In genomic region chr13:22049737-22050440, GRCm38 (mm10) we compare ENCODE assay signal across 8 mouse cellular contexts. TPM values are rescaled to one million over a fixed set of nuclear protein-coding genes. Genes with fewer than 3 reads are reported as not detected.
DNase-seq lines count a peak whose midpoint lies in the region; ATAC-seq lines count a peak whose summit lies in the region.

No protein-coding gene starts in this region.

- peak; percentile 52 for DNase-seq in left cerebral cortex, postnatal 4 days
- DNase-seq in left cerebral cortex, postnatal 36 days (ENCODE audit: low spot score in 2 of 2): no peak
- DNase-seq in brain, adult 2 months (ENCODE audit: low read depth, low spot score): peak; percentile 47
- DNase-seq in liver, embryonic 13.5 days: no peak
- DNase-seq in natural killer cell, adult 2 months (ENCODE audit: low spot score in 2 of 2): peak; percentile 66
- DNase-seq in urinary bladder, postnatal 4 days (ENCODE audit: low spot score in 2 of 2): no peak
- DNase-seq in layer of hippocampus, adult 8-10 months (ENCODE audit: low spot score in 2 of 2): no peak

- H3K27ac ChIP-seq in heart, embryonic 15.5 days: peak overlapping the region; percentile 85
- H3K27ac ChIP-seq in liver, embryonic 13.5 days: peak overlapping the region; percentile 74

- intact Hi-C loops in left cerebral cortex, postnatal 4 days (cut with DNase I): loop anchor here (5.0 to 10.0 kb wide), 2 partner anchors 1235 to 1352 kb away; no protein-coding TSS in a partner anchor
- intact Hi-C loops in left cerebral cortex, postnatal 36 days (cut with DNase I): loop anchor here (10.0 kb wide), 1 partner anchor 1355 kb away; no protein-coding TSS in a partner anchor

- H3K4me1 ChIP-seq in heart, embryonic 15.5 days (replicated peaks): peaks cover 6% of the 10 kb centered on the region
- peaks cover 45% of the 10 kb centered on the region for H3K4me1 ChIP-seq in liver, embryonic 13.5 days (replicated peaks)

- peak overlapping the region; percentile 65 for H3K4me3 ChIP-seq in heart, embryonic 15.5 days
- peak overlapping the region; percentile 65 for H3K4me3 ChIP-seq in liver, embryonic 13.5 days (replicated peaks)

- no peaks in the 10 kb centered on the region for H3K27me3 ChIP-seq in heart, embryonic 15.5 days
- no peaks in the 10 kb centered on the region for H3K27me3 ChIP-seq in liver, embryonic 13.5 days

- H3K9me3 ChIP-seq in heart, embryonic 15.5 days (replicated peaks): no peaks in the 10 kb centered on the region
- no peaks in the 10 kb centered on the region for H3K9me3 ChIP-seq in liver, embryonic 13.5 days (replicated peaks)

- peak overlapping the region; percentile 29; the same call in 1 of the 2 replicates for H3K9ac ChIP-seq in heart, embryonic 15.5 days
- H3K9ac ChIP-seq in liver, embryonic 13.5 days: peak overlapping the region; percentile 74

- ATAC-seq in heart, embryonic 15.5 days (replicated peaks; ENCODE audit: insufficient number of reproducible peaks, insufficient read depth, low FRiP score, low read depth): no peak
- ATAC-seq in liver, embryonic 13.5 days (ENCODE audit: low read depth): no peak

- no peaks in the 10 kb centered on the region for H3K36me3 ChIP-seq in heart, embryonic 15.5 days
- no peaks in the 10 kb centered on the region for H3K36me3 ChIP-seq in liver, embryonic 13.5 days

- 1% methylated on average over 14 of the region's 14 CpGs for WGBS in heart, embryonic 15.5 days
- WGBS in liver, embryonic 13.5 days (ENCODE audit: insufficient replicate concordance): 1% methylated on average over 14 of the region's 14 CpGs

- peak overlapping the region; percentile 81 for H3K4me2 ChIP-seq in heart, embryonic 15.5 days
- H3K4me2 ChIP-seq in liver, embryonic 13.5 days: peak overlapping the region; percentile 85

RNA-seq across cellular contexts. Expression of gene Hist1h2bj, which starts 6.9 kb away (rescaled TPM):
- total RNA-seq in left cerebral cortex, postnatal 4 days (2021): 10 to 100 TPM; 53.8 to 62.6 TPM
- total RNA-seq in left cerebral cortex, postnatal 36 days (2021): 10 to 100 TPM; 11.8 to 12.9 TPM
- 2.8 and 5.8 TPM in 2 replicates for polyA plus RNA-seq in heart, embryonic 15.5 days (2015; fragmentation: Nextera tagmentation; extraction: Ambion mirVana)
- polyA plus RNA-seq in liver, embryonic 13.5 days (2015; fragmentation: Nextera tagmentation; extraction: Ambion mirVana): 11.6 and 16.7 TPM in 2 replicates
- 10 to 100 TPM; 10.8 to 15.9 (median 12.1) TPM for total RNA-seq in layer of hippocampus, adult 8-10 months (2022)

RNA-seq across cellular contexts. Expression of gene Hist1h2ag, which starts 7.1 kb away (rescaled TPM):
- total RNA-seq in left cerebral cortex, postnatal 4 days (2021): 10 to 100 TPM; 59.9 to 64.0 TPM
- 10 to 100 TPM in 1 of 2 experiments, 1 to 10 TPM in 1; 8.3 to 11.2 TPM for total RNA-seq in left cerebral cortex, postnatal 36 days (2021)
- 11.2 and 12.4 TPM in 2 replicates for polyA plus RNA-seq in heart, embryonic 15.5 days (2015; fragmentation: Nextera tagmentation; extraction: Ambion mirVana)
- polyA plus RNA-seq in liver, embryonic 13.5 days (2015; fragmentation: Nextera tagmentation; extraction: Ambion mirVana): 17.9 and 18.6 TPM in 2 replicates
- total RNA-seq in layer of hippocampus, adult 8-10 months (2022): 10 to 100 TPM in 2 of 4 experiments, 1 to 10 TPM in 2; 8.2 to 12.2 (median 10.1) TPM

RNA-seq across cellular contexts. Expression of gene Hist1h4i, which starts 8.7 kb away (rescaled TPM):
- 10 to 100 TPM; 89.3 to 89.6 TPM for total RNA-seq in left cerebral cortex, postnatal 4 days (2021)
- total RNA-seq in left cerebral cortex, postnatal 36 days (2021): 10 to 100 TPM; 65.2 to 73.2 TPM
- polyA plus RNA-seq in heart, embryonic 15.5 days (2015; fragmentation: Nextera tagmentation; extraction: Ambion mirVana): 8.6 and 12.1 TPM in 2 replicates
- polyA plus RNA-seq in liver, embryonic 13.5 days (2015; fragmentation: Nextera tagmentation; extraction: Ambion mirVana): 38.8 and 52.6 TPM in 2 replicates
- 10 to 100 TPM; 55.1 to 70.7 (median 60.0) TPM for total RNA-seq in layer of hippocampus, adult 8-10 months (2022)

RNA-seq across cellular contexts. Expression of gene Hist1h2bk, which starts 14.2 kb away (rescaled TPM):
- total RNA-seq in left cerebral cortex, postnatal 4 days (2021): 100 to 1,000 TPM in 1 of 2 experiments, 10 to 100 TPM in 1; 95.1 to 120 TPM
- 10 to 100 TPM; 13.0 to 13.3 TPM for total RNA-seq in left cerebral cortex, postnatal 36 days (2021)
- 1.6 and 1.7 TPM in 2 replicates for polyA plus RNA-seq in heart, embryonic 15.5 days (2015; fragmentation: Nextera tagmentation; extraction: Ambion mirVana)
- polyA plus RNA-seq in liver, embryonic 13.5 days (2015; fragmentation: Nextera tagmentation; extraction: Ambion mirVana): 3.5 and 3.7 TPM in 2 replicates
- total RNA-seq in layer of hippocampus, adult 8-10 months (2022): 10 to 100 TPM; 10.4 to 18.1 (median 16.5) TPM

RNA-seq across cellular contexts. Expression of gene Hist1h2ah, which starts 14.5 kb away (rescaled TPM):
- 100 to 1,000 TPM; 126 to 134 TPM for total RNA-seq in left cerebral cortex, postnatal 4 days (2021)
- 10 to 100 TPM; 24.6 to 42.5 TPM for total RNA-seq in left cerebral cortex, postnatal 36 days (2021)
- 3.5 TPM in 1 of 2 replicates, not detected in the other for polyA plus RNA-seq in heart, embryonic 15.5 days (2015; fragmentation: Nextera tagmentation; extraction: Ambion mirVana)
- 3.6 and 18.3 TPM in 2 replicates for polyA plus RNA-seq in liver, embryonic 13.5 days (2015; fragmentation: Nextera tagmentation; extraction: Ambion mirVana)
- total RNA-seq in layer of hippocampus, adult 8-10 months (2022): 10 to 100 TPM in 3 of 4 experiments, 1 to 10 TPM in 1; 6.5 to 26.2 (median 15.2) TPM

Comparison
In these comparisons a context has a peak if more than half of its experiments do, and no peak if none do; other contexts are left out.
1. DNase-seq: peak in left cerebral cortex, postnatal 4 days (single experiment), brain, adult 2 months (single experiment) and natural killer cell, adult 2 months (2 of 2); none in left cerebral cortex, postnatal 36 days (0 of 2), liver, embryonic 13.5 days (single experiment), urinary bladder, postnatal 4 days (0 of 2) and layer of hippocampus, adult 8-10 months (0 of 2).
2. RNA of gene Hist1h2ag, which starts 7.1 kb away (total RNA-seq): 59.9 to 64.0 TPM in left cerebral cortex, postnatal 4 days; 8.3 to 11.2 TPM in left cerebral cortex, postnatal 36 days and 8.2 to 12.2 TPM in layer of hippocampus, adult 8-10 months; every median in the first group is over 4 times any median in the second.